Mouse (Mus musculus) liver, adult 2 months (tissue): ENCODE measurements around the gene Tiam2.

Experiments used
- CTCF ChIP-seq: fragments of 200-500 bp; IDR thresholded peaks from 2 replicates; pipeline ENCODE4 v1.5.1; 2011; ENCODE audit warnings: low read depth, low read length, control low read depth
- POLR2A ChIP-seq: fragments of 200-500 bp; IDR thresholded peaks from 2 replicates; pipeline ENCODE4 v1.6.1; 2011; ENCODE audit warnings: low read length, control low read depth; ENCODE audit not compliant: insufficient read depth; ENCODE audit errors: extremely low read depth

DNA sequence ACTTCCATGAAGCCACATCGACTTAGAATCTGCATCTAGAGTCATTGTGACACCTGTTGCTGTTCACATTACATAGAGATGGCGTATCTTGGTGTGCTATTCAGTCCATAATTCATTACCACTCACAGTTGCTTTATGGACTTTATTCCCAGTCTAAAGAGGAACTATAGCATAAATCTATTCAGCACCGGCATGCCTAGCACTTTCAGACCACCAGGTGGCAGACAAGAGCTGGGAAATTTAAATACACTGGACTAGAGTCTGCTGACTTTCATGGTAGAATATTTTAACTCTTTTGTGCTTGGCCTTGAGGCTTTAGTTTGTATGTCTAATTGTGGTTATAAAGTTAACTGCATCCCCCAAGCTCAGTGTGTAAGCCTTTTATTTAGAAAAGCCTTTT, 122.4 kb downstream of the Tiam2 start:
- TF ChIP-seq CTCF (peak; percentile 70), POLR2A (no peak)
